Mouse (Mus musculus): ENCODE results near the gene Il10rb.

The Il10rb gene

DNA sequence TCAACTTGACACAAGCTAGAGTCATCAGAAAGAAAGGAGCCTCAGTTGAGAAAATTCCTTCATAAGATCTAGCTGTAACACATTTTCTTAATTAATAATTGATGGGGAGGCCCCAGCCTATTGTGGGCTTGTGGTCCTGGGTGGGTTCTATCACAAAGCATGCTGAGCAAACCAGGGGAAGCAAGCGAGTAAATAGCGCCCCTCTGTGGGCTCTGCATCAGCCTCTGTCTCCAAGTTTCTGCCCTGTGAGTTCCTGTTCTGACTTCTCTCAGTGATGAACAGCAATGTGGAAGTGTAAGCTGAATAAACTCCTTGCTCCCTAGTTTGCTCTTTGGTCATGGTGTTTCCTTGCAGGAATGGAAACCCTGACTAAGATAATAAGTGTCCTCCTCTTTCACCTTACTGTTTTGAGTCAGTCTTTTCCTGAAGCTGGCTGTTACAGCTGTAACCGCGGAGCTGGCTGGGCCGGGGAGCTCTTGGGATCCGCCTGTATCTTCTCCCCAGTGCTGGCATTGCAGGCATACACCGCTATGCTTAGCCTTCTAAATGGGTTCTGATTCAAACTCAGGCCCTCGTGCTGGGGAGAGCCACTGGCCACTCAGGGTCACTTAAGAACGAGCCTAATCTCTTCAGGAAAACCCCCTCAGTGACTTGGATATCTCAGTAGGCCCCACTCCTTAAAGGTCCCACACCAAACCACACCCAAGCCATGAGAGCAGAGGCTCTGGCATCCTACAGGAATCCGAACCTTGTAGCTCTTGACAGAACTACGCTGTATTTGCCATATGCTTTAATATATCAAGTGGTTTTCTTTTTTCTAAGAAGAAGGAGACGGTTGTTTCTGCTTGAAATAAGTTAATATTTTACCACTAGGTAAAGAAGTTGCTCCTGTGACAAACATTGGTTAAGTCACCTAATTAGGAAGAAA, 44.4 kb downstream of the Il10rb start:
- DNase-seq (ENCODE audit: low spot score) = no peak

DNA sequence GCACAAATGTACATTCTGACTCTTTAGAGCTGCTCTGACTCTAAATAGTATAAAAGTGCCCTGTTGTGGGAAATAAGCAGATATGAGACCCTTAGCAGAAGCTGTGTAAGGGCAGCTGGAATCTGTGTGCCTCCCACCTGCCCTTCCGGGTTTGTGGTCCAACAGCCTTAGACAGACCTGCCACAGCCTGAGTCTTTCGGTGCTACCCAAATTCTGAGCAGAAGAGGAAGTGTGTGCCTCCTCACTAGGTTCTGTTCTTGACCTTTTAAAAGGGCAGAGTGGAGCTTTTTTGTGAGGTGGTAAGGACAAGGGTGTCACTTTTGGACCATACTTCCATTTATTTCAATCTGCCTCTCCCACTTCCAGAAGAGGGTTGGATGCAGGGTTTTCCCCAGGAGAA, 46.0 kb downstream of the Il10rb start:
- DNase-seq (ENCODE audit: low spot score) = no peak

DNA sequence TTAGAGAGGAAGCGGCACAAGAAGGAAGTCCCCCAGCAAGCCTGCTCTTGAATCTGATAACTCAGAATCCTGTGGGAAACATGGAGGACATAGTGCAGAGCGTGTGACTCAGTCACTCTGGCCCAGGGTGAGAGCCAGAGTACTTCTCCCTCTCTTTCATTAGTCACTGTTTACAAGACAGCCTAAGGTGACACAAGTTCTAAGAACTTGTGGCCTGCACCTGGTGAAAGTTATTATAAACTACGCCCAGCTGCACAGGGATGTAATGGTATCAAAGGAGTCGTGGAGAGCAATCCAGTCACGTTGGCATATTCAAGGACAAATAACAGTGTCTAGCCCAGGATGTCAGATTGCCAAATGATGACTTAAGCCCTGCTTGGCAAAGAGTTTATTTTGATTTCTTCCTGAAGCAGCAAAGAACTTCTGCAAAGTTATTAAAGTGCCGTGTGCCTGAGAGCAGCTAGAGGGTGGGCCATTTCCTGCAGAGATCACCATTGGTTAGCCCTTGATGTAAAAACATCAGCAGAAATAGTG, 46.5 kb downstream of the Il10rb start:
- no peak for DNase-seq (ENCODE audit: low spot score)

DNA sequence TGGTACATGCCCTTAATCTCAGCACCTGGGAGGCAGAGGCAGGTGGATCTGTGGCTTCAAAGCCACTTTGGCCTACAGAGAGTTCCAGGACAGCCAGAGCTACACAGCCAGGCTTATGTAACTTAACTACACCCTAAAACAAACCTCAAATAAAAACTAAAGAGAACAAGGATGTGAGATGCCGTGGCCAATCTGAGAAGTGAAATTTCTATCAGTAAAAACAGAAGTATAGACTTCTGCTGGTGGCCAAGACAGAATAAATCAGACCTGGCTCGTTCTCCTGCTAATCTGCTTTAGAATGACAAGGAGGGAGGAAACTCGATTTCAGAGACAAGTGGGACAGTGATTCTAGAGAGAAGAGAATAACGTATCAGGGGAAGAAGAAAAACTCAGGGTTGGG, 49.9 kb downstream of the Il10rb start:
- no peak for DNase-seq (ENCODE audit: low spot score)

GRCm38 (mm10) chr16:91458301-91458746, 52.4 kb downstream of the Il10rb start:
- DNase-seq (ENCODE audit: low spot score) = no peak

DNA sequence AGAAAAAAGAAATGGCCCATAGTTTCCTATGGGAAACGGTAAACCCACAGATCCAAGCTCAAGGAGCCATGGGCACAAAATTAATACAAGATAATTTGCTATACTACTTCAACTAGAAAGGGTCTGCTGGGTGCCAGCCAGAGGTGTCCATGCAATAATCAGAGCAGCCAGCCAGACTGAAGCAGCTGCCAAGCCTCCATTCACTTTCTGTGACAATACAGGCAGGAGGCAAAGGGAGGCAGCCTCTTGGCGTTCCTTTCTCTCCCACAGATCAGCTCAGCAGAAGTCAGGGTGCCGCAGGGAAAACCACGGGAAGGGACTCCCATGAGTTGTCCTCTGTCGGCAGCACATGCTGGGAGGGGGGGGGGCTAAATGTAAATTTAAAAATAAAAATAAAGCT, 53.0 kb downstream of the Il10rb start:
- DNase-seq (ENCODE audit: low spot score) = no peak

DNA sequence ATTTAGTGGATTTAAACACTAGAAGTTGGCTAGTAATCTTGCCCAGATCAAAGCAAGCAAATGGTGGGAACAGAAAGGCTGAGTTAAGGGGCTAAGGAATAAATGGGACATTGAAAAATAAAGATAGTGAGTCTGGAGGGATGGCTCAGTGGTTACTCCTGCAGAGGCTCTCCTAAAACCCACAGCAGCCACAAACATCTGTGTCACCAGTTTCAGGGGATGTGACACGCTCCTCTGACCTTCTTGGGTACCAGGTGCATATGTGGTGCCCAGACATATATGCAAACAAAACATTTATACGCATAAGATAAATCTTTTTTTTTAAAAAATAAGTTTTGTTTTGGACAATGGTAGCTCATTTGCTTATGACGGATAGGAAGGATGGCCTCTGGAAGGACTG, 53.4 kb downstream of the Il10rb start:
- no peak for DNase-seq (ENCODE audit: low spot score)

- peak; percentile 17 for DNase-seq (ENCODE audit: low spot score)
These were observed 53.9 kb downstream of the Il10rb start for GRCm38 (mm10) chr16:91459841-91460370.

- no peak for DNase-seq (ENCODE audit: low spot score)
These were observed 55.2 kb downstream of the Il10rb start for GRCm38 (mm10) chr16:91461066-91461638.

DNA sequence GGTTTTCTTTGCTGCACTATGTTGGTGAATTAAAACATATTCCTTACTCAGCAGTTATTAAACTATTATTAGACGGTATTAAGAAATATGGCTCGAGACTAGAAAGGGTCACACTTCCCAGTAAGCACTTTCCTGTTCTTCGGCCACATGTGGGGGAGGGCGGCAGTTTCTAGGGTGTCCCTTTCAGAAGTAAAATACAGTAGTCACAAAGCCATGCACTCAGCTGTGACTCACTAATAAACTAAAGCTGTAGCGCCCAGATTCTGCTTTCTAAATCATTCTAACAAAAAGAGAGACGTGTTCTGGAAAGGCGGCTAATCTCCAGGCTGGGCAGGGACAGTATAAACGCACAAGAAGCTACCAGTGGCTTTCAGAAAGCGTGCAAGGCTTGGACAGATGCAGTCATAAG, 55.8 kb downstream of the Il10rb start:
- no peak for DNase-seq (ENCODE audit: low spot score)

DNA sequence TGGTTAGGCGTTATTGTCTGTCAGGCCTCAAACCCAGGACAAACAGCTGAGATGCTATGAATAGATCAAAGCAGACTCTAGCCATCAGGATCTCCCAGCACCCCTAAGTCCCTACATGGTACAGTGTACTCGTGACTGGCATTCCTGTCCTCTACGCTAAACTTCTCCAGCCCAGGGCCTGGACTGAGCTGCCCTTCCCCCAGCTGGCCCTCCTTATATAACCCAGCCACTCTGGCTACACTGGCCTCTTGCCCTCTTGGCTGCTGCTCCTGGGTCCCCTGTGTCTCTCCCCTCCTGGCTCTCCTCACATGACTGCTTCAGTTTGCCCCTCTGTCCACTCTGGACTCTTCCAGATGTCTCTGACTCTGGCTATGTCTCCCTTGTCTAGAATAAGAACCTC, 56.7 kb downstream of the Il10rb start:
- no peak for DNase-seq (ENCODE audit: low spot score)

DNA sequence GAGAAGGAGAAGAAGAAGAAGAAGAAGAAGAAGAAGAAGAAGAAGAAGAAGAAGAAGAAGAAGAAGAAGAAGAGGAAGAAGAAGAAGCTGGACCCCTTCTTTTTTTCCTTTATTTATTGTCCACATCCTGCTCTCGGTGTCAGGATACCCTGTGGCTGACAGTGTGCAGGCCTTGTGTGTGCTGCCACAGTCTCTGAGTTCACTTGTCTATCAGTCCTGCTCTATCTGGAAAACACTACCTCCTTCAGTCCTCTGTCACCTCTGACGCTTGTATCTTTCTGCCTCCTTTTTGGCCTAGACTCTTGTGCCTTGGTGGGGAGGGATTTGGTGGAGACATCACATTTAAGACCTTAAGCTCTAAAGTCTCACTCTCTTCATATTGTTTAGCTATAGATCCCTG, 57.4 kb downstream of the Il10rb start:
- DNase-seq (ENCODE audit: low spot score) = no peak

GRCm38 (mm10) chr16:91463836-91464400, 58.0 kb downstream of the Il10rb start:
- DNase-seq (ENCODE audit: low spot score) = no peak

DNA sequence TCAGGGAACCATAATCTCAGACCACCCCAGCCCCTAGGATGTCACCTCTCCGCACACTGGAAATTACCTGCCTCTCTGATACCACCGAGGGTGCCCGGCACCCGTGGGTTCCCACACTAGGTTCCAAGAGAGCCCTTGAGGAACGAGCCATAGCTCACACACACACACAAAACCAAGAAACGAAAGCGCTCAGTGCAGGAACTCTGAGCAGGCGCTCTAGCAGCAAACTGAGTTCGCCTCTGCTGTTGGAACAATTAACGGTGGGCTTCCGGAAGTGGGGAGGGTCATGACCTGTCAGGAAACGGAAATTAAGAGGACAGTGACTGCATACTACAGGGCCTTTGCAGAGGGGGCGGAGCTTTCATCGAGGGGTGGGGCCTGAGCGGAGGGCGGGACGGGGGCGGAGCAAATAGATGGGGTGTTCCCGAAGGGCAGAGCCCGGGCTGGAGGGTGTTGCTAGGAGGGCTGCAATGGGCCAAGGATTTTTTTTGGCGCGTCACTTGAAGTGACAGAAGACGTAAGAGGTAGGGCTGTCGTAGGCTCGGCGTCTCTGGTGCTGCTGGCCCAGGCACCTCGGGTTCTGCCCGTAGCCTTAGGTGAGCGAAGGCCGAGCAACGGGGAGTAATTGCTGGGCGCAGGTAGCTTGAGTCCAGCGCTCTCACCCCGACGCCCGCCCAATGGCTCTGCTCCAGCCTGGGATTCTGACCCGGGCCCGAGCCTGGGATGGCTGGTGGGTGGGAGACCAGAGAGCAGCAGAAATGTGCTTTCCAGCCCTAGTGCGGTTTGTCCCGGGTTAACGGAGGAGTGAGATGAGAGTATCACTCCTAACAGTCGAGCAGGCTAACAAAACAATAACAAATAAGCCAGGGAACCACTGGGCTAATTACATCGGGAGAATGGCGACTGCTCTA, 58.9 kb downstream of the Il10rb start:
- peak; percentile 87 for DNase-seq (ENCODE audit: low spot score)

DNA sequence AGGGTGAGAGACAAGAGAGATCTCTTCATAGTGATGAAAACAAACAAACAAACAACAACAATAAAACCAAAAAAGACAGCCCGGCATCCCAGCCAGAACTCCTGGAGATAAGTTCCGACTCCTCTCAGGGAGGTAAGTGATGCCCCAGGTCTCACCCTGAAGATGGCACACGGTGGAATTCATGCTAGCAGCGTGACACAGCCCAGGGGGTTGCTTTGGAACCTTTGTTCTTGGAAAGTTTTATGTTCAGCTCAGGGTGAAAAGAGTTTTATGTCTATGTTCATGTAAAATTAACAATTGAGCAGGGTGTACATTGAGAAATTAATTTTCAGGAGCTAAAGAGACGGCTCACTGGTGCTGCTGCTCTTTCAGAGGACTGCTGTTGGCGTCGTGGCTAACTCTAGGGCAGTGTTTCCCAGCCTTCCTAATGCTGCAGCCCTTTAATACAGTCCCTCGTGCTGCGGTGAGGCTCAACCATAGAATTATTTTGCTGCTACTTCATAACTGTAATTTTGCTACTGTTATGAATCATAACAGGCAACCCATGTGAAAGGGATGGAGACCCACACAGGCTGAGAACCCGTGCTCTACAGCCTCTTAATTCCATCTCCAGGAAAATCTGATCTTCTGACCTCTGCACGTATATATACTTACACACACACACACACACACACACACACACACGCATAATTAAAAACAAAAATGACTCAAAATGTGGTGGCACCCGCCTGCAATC, 59.7 kb downstream of the Il10rb start:
- no peak for DNase-seq (ENCODE audit: low spot score)

GRCm38 (mm10) chr16:91466566-91466965, 60.6 kb downstream of the Il10rb start:
- no peak for DNase-seq (ENCODE audit: low spot score)

- no peak for DNase-seq (ENCODE audit: low spot score)
These were observed 64.5 kb downstream of the Il10rb start for GRCm38 (mm10) chr16:91470470-91470869.

DNA sequence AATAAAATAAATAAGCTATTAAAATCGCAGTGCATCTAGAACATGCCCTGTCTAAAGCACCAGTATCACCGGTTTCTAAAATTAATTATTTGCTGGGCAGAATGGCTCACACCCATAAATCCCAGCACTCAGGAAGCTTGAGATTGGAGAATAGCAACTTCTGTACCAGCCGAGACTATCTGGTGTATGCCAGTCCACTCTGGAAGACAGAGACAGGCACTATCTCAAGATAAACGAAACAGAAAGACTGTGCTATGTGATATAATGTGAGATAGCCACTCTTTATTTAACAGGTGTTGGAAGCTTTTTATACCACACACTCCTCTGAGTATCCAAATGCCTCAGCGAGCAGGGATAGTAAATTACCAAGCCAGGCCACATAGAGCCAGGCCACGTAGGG, 65.5 kb downstream of the Il10rb start:
- DNase-seq (ENCODE audit: low spot score) = no peak

Data from layer of hippocampus, adult 11-12 months (tissue).